Mouse (Mus musculus): ENCODE results near the gene Cmtm4. TPM values are rescaled to one million over a fixed set of nuclear protein-coding genes. Genes with fewer than 3 reads are reported as not detected.

Gene Cmtm4
- polyA plus RNA-seq, 1 experiment from 2014 or later: 3.8 TPM

DNA sequence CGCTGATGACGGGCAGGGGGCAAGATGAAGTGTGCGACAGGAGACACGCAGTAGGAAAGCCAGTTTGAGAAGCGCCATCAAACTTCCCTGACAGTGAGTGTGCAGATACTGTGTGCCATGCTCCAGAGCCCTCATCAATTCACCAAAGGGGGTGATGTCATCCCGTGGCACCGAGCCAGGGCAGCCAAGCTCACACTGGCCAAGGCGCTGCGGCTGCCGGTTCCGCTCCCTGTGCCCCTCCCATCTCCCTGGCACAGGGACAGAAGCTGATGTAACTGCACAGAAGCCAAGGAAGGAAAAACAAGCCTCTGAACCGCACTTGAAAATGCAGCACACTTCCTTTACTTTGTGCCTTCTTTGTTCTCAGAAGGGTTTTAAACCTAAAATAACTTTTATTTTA is 40.4 kb upstream of the Cmtm4 start:
- no peak for DNase-seq (ENCODE audit: low spot score)
- Histone ChIP-seq H3K4me1 (replicated peaks; ENCODE audit: control insufficient read depth, insufficient read depth, low read length) (no peaks in the 10 kb centered on the region), H3K9ac (ENCODE audit: low read depth, low read length) (no peak overlapping the region), H3K9me3 (ENCODE audit: control insufficient read depth, low read length) (no peaks in the 10 kb centered on the region), H3K4me3 (ENCODE audit: low read depth, low read length) (no peak overlapping the region), H3K27me3 (ENCODE audit: control insufficient read depth, insufficient read depth, low read length) (no peaks in the 10 kb centered on the region), H3K27ac (ENCODE audit: low read depth, low read length) (no peak overlapping the region), H3K4me2 (replicated peaks; ENCODE audit: low read depth, low read length) (no peak overlapping the region), H3K36me3 (ENCODE audit: control insufficient read depth, insufficient read depth, low read length) (peaks cover 26% of the 10 kb centered on the region)
- ATAC-seq (ENCODE audit: low FRiP score): peak; percentile 64
- 90% methylated on average over 12 of the region's 12 CpGs for WGBS

- H3K4me3 ChIP-seq (ENCODE audit: low read depth, low read length): no peak overlapping the region
- H3K36me3 ChIP-seq (ENCODE audit: control insufficient read depth, insufficient read depth, low read length): peaks cover 26% of the 10 kb centered on the region
- no peaks in the 10 kb centered on the region for H3K9me3 ChIP-seq (ENCODE audit: control insufficient read depth, low read length)
- H3K4me1 ChIP-seq (replicated peaks; ENCODE audit: control insufficient read depth, insufficient read depth, low read length): no peaks in the 10 kb centered on the region
- WGBS: 92% methylated on average over 18 of the region's 18 CpGs
- no peak overlapping the region for H3K4me2 ChIP-seq (replicated peaks; ENCODE audit: low read depth, low read length)
- no peak overlapping the region for H3K27ac ChIP-seq (ENCODE audit: low read depth, low read length)
- DNase-seq (ENCODE audit: low spot score) (no peak), ATAC-seq (ENCODE audit: low FRiP score) (no peak)
- no peaks in the 10 kb centered on the region for H3K27me3 ChIP-seq (ENCODE audit: control insufficient read depth, insufficient read depth, low read length)
- H3K9ac ChIP-seq (ENCODE audit: low read depth, low read length): no peak overlapping the region
Measured at GRCm38 (mm10) chr8:104434826-104435354, 39.3 kb upstream of the Cmtm4 start.

GRCm38 (mm10) chr8:104434275-104434674 is 38.7 kb upstream of the Cmtm4 start:
- Histone ChIP-seq H3K27me3 (ENCODE audit: control insufficient read depth, insufficient read depth, low read length) (no peaks in the 10 kb centered on the region), H3K9ac (ENCODE audit: low read depth, low read length) (no peak overlapping the region), H3K4me1 (replicated peaks; ENCODE audit: control insufficient read depth, insufficient read depth, low read length) (no peaks in the 10 kb centered on the region), H3K27ac (ENCODE audit: low read depth, low read length) (no peak overlapping the region), H3K4me2 (replicated peaks; ENCODE audit: low read depth, low read length) (no peak overlapping the region), H3K4me3 (ENCODE audit: low read depth, low read length) (no peak overlapping the region), H3K36me3 (ENCODE audit: control insufficient read depth, insufficient read depth, low read length) (peaks cover 24% of the 10 kb centered on the region), H3K9me3 (ENCODE audit: control insufficient read depth, low read length) (no peaks in the 10 kb centered on the region)
- 82% methylated on average over 4 of the region's 4 CpGs for WGBS
- DNase-seq (ENCODE audit: low spot score) (no peak), ATAC-seq (ENCODE audit: low FRiP score) (no peak)

DNA sequence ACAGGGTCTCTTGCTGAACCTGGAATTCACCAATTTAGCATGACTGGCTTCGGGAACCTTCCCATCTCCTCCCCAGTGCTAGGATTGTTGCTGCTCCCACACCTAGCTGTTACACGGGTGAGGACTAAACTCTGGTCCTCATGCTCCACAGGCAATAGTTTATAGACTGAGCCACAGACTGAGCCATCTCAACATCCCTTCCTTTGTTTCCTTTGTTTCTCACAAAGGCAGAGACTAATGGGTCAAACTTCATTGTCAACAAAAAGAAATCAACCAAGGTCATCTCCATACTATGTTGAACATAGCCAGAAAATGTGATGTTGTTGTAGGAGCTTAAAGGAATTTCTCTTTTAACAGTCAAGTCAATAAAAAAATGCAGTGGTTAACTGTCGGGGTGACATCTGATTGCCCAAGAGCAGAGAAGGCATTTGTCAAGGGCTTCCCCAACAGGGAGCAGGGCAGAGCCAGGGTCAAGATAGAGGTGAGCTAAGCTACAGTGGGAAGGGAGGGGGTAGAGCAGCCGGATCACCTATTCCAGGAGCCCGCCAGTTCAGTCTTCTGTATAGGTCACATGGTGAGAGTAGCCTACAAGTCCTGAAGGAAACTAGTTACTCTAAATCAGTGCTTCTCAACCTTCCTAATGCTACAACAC is 37.7 kb upstream of the Cmtm4 start:
- no peak for ATAC-seq (ENCODE audit: low FRiP score)
- WGBS: 96% methylated on average over 5 of the region's 5 CpGs

GRCm38 (mm10) chr8:104432656-104433055 is 37.0 kb upstream of the Cmtm4 start:
- Histone ChIP-seq H3K9ac (ENCODE audit: low read depth, low read length) (no peak overlapping the region), H3K36me3 (ENCODE audit: control insufficient read depth, insufficient read depth, low read length) (peaks cover 30% of the 10 kb centered on the region), H3K27me3 (ENCODE audit: control insufficient read depth, insufficient read depth, low read length) (no peaks in the 10 kb centered on the region), H3K9me3 (ENCODE audit: control insufficient read depth, low read length) (no peaks in the 10 kb centered on the region), H3K4me1 (replicated peaks; ENCODE audit: control insufficient read depth, insufficient read depth, low read length) (no peaks in the 10 kb centered on the region), H3K27ac (ENCODE audit: low read depth, low read length) (no peak overlapping the region), H3K4me3 (ENCODE audit: low read depth, low read length) (no peak overlapping the region), H3K4me2 (replicated peaks; ENCODE audit: low read depth, low read length) (no peak overlapping the region)
- DNase-seq (ENCODE audit: low spot score) (no peak), ATAC-seq (ENCODE audit: low FRiP score) (no peak)
- WGBS: over 99% methylated on average over 6 of the region's 6 CpGs

More for the DNA sequence above, 37.7 kb upstream of the Cmtm4 start:
- Histone ChIP-seq H3K27me3 (ENCODE audit: control insufficient read depth, insufficient read depth, low read length) (no peaks in the 10 kb centered on the region), H3K4me1 (replicated peaks; ENCODE audit: control insufficient read depth, insufficient read depth, low read length) (no peaks in the 10 kb centered on the region), H3K9me3 (ENCODE audit: control insufficient read depth, low read length) (no peaks in the 10 kb centered on the region), H3K36me3 (ENCODE audit: control insufficient read depth, insufficient read depth, low read length) (peaks cover 29% of the 10 kb centered on the region), H3K9ac (ENCODE audit: low read depth, low read length) (no peak overlapping the region), H3K4me3 (ENCODE audit: low read depth, low read length) (no peak overlapping the region), H3K27ac (ENCODE audit: low read depth, low read length) (no peak overlapping the region), H3K4me2 (replicated peaks; ENCODE audit: low read depth, low read length) (no peak overlapping the region)
- no peak for DNase-seq (ENCODE audit: low spot score)

GRCm38 (mm10) chr8:104430230-104430629 is 34.6 kb upstream of the Cmtm4 start:
- no peak overlapping the region for H3K4me3 ChIP-seq (ENCODE audit: low read depth, low read length)
- H3K27me3 ChIP-seq (ENCODE audit: control insufficient read depth, insufficient read depth, low read length): no peaks in the 10 kb centered on the region
- no peaks in the 10 kb centered on the region for H3K9me3 ChIP-seq (ENCODE audit: control insufficient read depth, low read length)
- DNase-seq (ENCODE audit: low spot score) (no peak), ATAC-seq (ENCODE audit: low FRiP score) (no peak)
- no peaks in the 10 kb centered on the region for H3K4me1 ChIP-seq (replicated peaks; ENCODE audit: control insufficient read depth, insufficient read depth, low read length)
- no peak overlapping the region for H3K9ac ChIP-seq (ENCODE audit: low read depth, low read length)
- WGBS: 92% methylated on average over 7 of the region's 7 CpGs
- H3K4me2 ChIP-seq (replicated peaks; ENCODE audit: low read depth, low read length): no peak overlapping the region
- H3K27ac ChIP-seq (ENCODE audit: low read depth, low read length): no peak overlapping the region
- H3K36me3 ChIP-seq (ENCODE audit: control insufficient read depth, insufficient read depth, low read length): peaks cover 30% of the 10 kb centered on the region

DNA sequence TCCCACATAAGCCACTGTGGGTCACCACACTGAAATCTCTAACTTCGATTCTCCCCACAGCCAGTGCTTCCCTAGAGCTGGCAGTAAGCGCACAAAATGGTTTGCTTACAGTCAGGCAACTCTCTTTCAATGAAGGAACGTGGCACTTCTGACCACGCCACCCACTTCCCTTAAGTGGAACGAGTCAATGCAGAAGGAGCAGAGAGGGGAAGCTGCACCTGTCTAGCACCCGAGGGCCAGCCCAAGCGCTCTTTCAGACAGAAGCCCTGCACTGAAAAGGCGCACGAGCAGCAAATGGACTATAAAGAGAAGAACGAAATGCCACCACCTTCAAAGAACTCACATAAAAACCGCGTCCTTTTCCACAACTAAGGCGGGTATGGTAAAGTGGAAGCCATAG is 32.1 kb upstream of the Cmtm4 start:
- no peak for DNase-seq (ENCODE audit: low spot score)
- WGBS: 95% methylated on average over 13 of the region's 13 CpGs

DNA sequence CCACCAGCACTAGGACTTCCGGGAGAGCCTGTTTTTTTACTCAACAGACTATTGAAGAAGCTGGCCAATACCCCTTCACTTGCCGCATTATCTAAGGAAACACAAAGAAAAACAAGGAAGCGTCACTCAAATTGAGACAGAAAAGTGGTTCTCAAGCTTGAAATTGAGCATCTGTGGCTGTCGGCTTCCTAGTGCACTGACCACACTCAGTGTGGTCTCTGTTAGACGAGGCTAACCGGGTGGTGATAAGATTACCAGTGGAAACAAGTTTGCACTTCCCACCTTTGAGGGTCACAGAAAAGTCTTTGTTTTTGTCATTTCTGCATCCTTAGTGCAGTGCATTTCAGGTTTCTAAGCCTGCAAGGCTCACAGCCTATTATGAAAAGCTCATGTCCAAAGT is 26.7 kb upstream of the Cmtm4 start:
- no peaks in the 10 kb centered on the region for H3K9me3 ChIP-seq (ENCODE audit: control insufficient read depth, low read length)
- no peak overlapping the region for H3K27ac ChIP-seq (ENCODE audit: low read depth, low read length)
- no peak overlapping the region for H3K4me2 ChIP-seq (replicated peaks; ENCODE audit: low read depth, low read length)
- H3K27me3 ChIP-seq (ENCODE audit: control insufficient read depth, insufficient read depth, low read length): no peaks in the 10 kb centered on the region
- H3K36me3 ChIP-seq (ENCODE audit: control insufficient read depth, insufficient read depth, low read length): peaks cover 34% of the 10 kb centered on the region
- ATAC-seq (ENCODE audit: low FRiP score) (no peak), DNase-seq (ENCODE audit: low spot score) (no peak)
- H3K4me1 ChIP-seq (replicated peaks; ENCODE audit: control insufficient read depth, insufficient read depth, low read length): no peaks in the 10 kb centered on the region
- no peak overlapping the region for H3K4me3 ChIP-seq (ENCODE audit: low read depth, low read length)
- WGBS: 91% methylated on average over 6 of the region's 6 CpGs
- no peak overlapping the region for H3K9ac ChIP-seq (ENCODE audit: low read depth, low read length)

More for the DNA sequence above, 32.1 kb upstream of the Cmtm4 start:
- Histone ChIP-seq H3K4me3 (ENCODE audit: low read depth, low read length) (no peak overlapping the region), H3K9me3 (ENCODE audit: control insufficient read depth, low read length) (no peaks in the 10 kb centered on the region), H3K4me1 (replicated peaks; ENCODE audit: control insufficient read depth, insufficient read depth, low read length) (no peaks in the 10 kb centered on the region), H3K27me3 (ENCODE audit: control insufficient read depth, insufficient read depth, low read length) (no peaks in the 10 kb centered on the region), H3K9ac (ENCODE audit: low read depth, low read length) (no peak overlapping the region), H3K27ac (ENCODE audit: low read depth, low read length) (no peak overlapping the region), H3K36me3 (ENCODE audit: control insufficient read depth, insufficient read depth, low read length) (peaks cover 29% of the 10 kb centered on the region), H3K4me2 (replicated peaks; ENCODE audit: low read depth, low read length) (no peak overlapping the region)
- no peak for ATAC-seq (ENCODE audit: low FRiP score)

DNA sequence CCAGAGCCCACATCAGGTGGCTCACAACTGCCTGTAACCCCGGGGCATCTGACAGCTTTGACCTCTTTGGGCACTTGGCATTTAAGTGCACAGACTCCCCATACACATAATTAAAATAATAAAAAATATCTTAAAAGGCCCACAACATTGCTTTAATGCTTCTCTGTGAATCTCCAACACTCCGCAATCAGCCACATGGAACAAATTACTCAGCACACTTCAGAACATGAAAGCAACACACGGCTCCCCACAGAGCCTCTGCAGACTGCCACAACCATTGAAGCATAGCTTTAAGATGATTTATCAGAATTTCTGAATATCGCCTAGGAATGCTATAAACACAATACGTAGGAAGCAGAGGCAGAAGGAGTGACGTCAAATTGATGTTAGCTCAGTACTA is 20.4 kb upstream of the Cmtm4 start:
- H3K9me3 ChIP-seq (ENCODE audit: control insufficient read depth, low read length): no peaks in the 10 kb centered on the region
- 86% methylated on average over 6 of the region's 6 CpGs for WGBS
- peaks cover 18% of the 10 kb centered on the region for H3K36me3 ChIP-seq (ENCODE audit: control insufficient read depth, insufficient read depth, low read length)

More for the DNA sequence above, 20.4 kb upstream of the Cmtm4 start:
- no peaks in the 10 kb centered on the region for H3K27me3 ChIP-seq (ENCODE audit: control insufficient read depth, insufficient read depth, low read length)
- H3K4me2 ChIP-seq (replicated peaks; ENCODE audit: low read depth, low read length): no peak overlapping the region
- ATAC-seq (ENCODE audit: low FRiP score): no peak
- H3K4me1 ChIP-seq (replicated peaks; ENCODE audit: control insufficient read depth, insufficient read depth, low read length): no peaks in the 10 kb centered on the region
- H3K4me3 ChIP-seq (ENCODE audit: low read depth, low read length): no peak overlapping the region
- H3K9ac ChIP-seq (ENCODE audit: low read depth, low read length): no peak overlapping the region
- H3K27ac ChIP-seq (ENCODE audit: low read depth, low read length): no peak overlapping the region
- no peak for DNase-seq (ENCODE audit: low spot score)

All from hindbrain, embryonic 11.5 days (tissue).